Mouse (Mus musculus): ENCODE data around the gene Soat2. TPM values are rescaled to one million over a fixed set of nuclear protein-coding genes. Genes with fewer than 3 reads are reported as not detected.

The Soat2 gene
- polyA plus RNA-seq, 1 experiment from 2014 or later = 6.2 TPM

Other genes starting within 250 kb of the Soat2 start
- 390 and 937 TPM in 2 replicates for gene Krt4, start 225.8 kb upstream of the Soat2 start, polyA plus RNA-seq (2015; fragmentation: Nextera tagmentation; extraction: Ambion mirVana)
- gene Krt79, start 210.2 kb upstream of the Soat2 start, polyA plus RNA-seq (2015; fragmentation: Nextera tagmentation; extraction: Ambion mirVana) = 1.2 and 1.6 TPM in 2 replicates
- gene Krt78, start 196.2 kb upstream of the Soat2 start, polyA plus RNA-seq (2015; fragmentation: Nextera tagmentation; extraction: Ambion mirVana) = 2.3 and 5.7 TPM in 2 replicates
- 916 and 929 TPM in 2 replicates for gene Krt8, start 146.0 kb upstream of the Soat2 start, polyA plus RNA-seq (2015; fragmentation: Nextera tagmentation; extraction: Ambion mirVana)
- gene Krt18, start 122.3 kb upstream of the Soat2 start, polyA plus RNA-seq (2015; fragmentation: Nextera tagmentation; extraction: Ambion mirVana) = 448 and 512 TPM in 2 replicates
- gene Eif4b, start 76.8 kb upstream of the Soat2 start, polyA plus RNA-seq (2015; fragmentation: Nextera tagmentation; extraction: Ambion mirVana) = 107 and 116 TPM in 2 replicates
- 34.6 and 34.7 TPM in 2 replicates for gene Tns2, start 50.1 kb upstream of the Soat2 start, polyA plus RNA-seq (2015; fragmentation: Nextera tagmentation; extraction: Ambion mirVana)
- 25.0 and 25.2 TPM in 2 replicates for gene Spryd3, start 14.3 kb upstream of the Soat2 start, polyA plus RNA-seq (2015; fragmentation: Nextera tagmentation; extraction: Ambion mirVana)
- gene Igfbp6, start 6.2 kb upstream of the Soat2 start, polyA plus RNA-seq (2015; fragmentation: Nextera tagmentation; extraction: Ambion mirVana) = 13.2 and 18.2 TPM in 2 replicates
- gene Zfp740, start 52.7 kb downstream of the Soat2 start, polyA plus RNA-seq (2015; fragmentation: Nextera tagmentation; extraction: Ambion mirVana) = 44.5 and 52.7 TPM in 2 replicates
- gene Csad, start 54.2 kb downstream of the Soat2 start, polyA plus RNA-seq (2015; fragmentation: Nextera tagmentation; extraction: Ambion mirVana) = 63.3 and 64.3 TPM in 2 replicates
- gene Itgb7, start 81.4 kb downstream of the Soat2 start, polyA plus RNA-seq (2015; fragmentation: Nextera tagmentation; extraction: Ambion mirVana) = 9.6 and 12.7 TPM in 2 replicates
- 29.8 and 33.8 TPM in 2 replicates for gene Rarg, start 107.0 kb downstream of the Soat2 start, polyA plus RNA-seq (2015; fragmentation: Nextera tagmentation; extraction: Ambion mirVana)
- 0.27 and 0.30 TPM in 2 replicates for gene Gm9918, start 120.0 kb downstream of the Soat2 start, polyA plus RNA-seq (2015; fragmentation: Nextera tagmentation; extraction: Ambion mirVana)
- gene Mfsd5, start 128.9 kb downstream of the Soat2 start, polyA plus RNA-seq (2015; fragmentation: Nextera tagmentation; extraction: Ambion mirVana) = 66.3 and 66.4 TPM in 2 replicates
- 22.9 and 23.9 TPM in 2 replicates for gene Espl1, start 145.7 kb downstream of the Soat2 start, polyA plus RNA-seq (2015; fragmentation: Nextera tagmentation; extraction: Ambion mirVana)
- 322 TPM in 2 replicates for gene Pfdn5, start 175.6 kb downstream of the Soat2 start, polyA plus RNA-seq (2015; fragmentation: Nextera tagmentation; extraction: Ambion mirVana)
- 83.5 and 85.5 TPM in 2 replicates for gene Myg1, start 181.2 kb downstream of the Soat2 start, polyA plus RNA-seq (2015; fragmentation: Nextera tagmentation; extraction: Ambion mirVana)
- 55.9 and 67.0 TPM in 2 replicates for gene Aaas, start 200.2 kb downstream of the Soat2 start, polyA plus RNA-seq (2015; fragmentation: Nextera tagmentation; extraction: Ambion mirVana)
- gene Sp7, start 216.7 kb downstream of the Soat2 start, polyA plus RNA-seq (2015; fragmentation: Nextera tagmentation; extraction: Ambion mirVana) = 1.0 and 1.1 TPM in 2 replicates